Mouse (Mus musculus) intestine, embryonic 15.5 days (tissue): ENCODE measurements around the gene Prpf8. TPM values are rescaled to one million over a fixed set of nuclear protein-coding genes. Genes with fewer than 3 reads are reported as not detected.

Experiments
- ATAC-seq: fragments of 200-750 bp; cut with Nextera tagmentation; 2 replicates; pipeline ENCODE4 v1.8.0; 2017; ENCODE audit warnings: moderate TSS enrichment, moderate library complexity
- H3K27ac ChIP-seq: fragments of 300-500 bp; sonication (generic); 2 replicates; pipeline ENCODE4 v1.5.1; 2015; ENCODE audit warnings: mild to moderate bottlenecking, inconsistent platforms
- H3K27me3 ChIP-seq: fragments of 300-500 bp; sonication (generic); replicated peaks from 2 replicates; pipeline ENCODE4 v1.6.1; 2015; ENCODE audit warnings: inconsistent platforms
- H3K36me3 ChIP-seq: fragments of 300-500 bp; sonication (generic); 2 replicates; pipeline ENCODE4 v1.6.1; 2015; ENCODE audit warnings: inconsistent platforms
- H3K4me1 ChIP-seq: fragments of 300-500 bp; sonication (generic); replicated peaks from 2 replicates; pipeline ENCODE4 v1.6.1; 2015; ENCODE audit warnings: inconsistent platforms
- H3K4me2 ChIP-seq: fragments of 300-500 bp; sonication (generic); replicated peaks from 2 replicates; pipeline ENCODE4 v1.6.1; 2015; ENCODE audit warnings: mild to moderate bottlenecking, inconsistent platforms
- H3K4me3 ChIP-seq: fragments of 300-500 bp; sonication (generic); replicated peaks from 2 replicates; pipeline ENCODE4 v1.5.1; 2015; ENCODE audit warnings: inconsistent platforms
- H3K9ac ChIP-seq: fragments of 300-500 bp; sonication (generic); 2 replicates; pipeline ENCODE4 v1.6.1; 2015; ENCODE audit warnings: inconsistent platforms
- H3K9me3 ChIP-seq: fragments of 300-500 bp; sonication (generic); 2 replicates; pipeline ENCODE4 v1.6.1; 2016; ENCODE audit warnings: inconsistent platforms
- WGBS: fragments of 180-500 bp; shearing (Covaris S2); methylation state at CpG from one replicate; pipeline ENCODE4 v1.1.7; 2015; 5-methylcytosine and 5-hydroxymethylcytosine counted together
- polyA plus RNA-seq: library from polyadenylated mRNA; unstranded; fragments of >200 nt; fragmentation: Nextera tagmentation; extraction: Ambion mirVana; gene quantifications from 2 replicates; pipeline ENCODE4 v1.2.1, GENCODE M21; 2015

The Prpf8 gene
- polyA plus RNA-seq, 1 experiment from 2014 or later, result 47.5 TPM

DNA sequence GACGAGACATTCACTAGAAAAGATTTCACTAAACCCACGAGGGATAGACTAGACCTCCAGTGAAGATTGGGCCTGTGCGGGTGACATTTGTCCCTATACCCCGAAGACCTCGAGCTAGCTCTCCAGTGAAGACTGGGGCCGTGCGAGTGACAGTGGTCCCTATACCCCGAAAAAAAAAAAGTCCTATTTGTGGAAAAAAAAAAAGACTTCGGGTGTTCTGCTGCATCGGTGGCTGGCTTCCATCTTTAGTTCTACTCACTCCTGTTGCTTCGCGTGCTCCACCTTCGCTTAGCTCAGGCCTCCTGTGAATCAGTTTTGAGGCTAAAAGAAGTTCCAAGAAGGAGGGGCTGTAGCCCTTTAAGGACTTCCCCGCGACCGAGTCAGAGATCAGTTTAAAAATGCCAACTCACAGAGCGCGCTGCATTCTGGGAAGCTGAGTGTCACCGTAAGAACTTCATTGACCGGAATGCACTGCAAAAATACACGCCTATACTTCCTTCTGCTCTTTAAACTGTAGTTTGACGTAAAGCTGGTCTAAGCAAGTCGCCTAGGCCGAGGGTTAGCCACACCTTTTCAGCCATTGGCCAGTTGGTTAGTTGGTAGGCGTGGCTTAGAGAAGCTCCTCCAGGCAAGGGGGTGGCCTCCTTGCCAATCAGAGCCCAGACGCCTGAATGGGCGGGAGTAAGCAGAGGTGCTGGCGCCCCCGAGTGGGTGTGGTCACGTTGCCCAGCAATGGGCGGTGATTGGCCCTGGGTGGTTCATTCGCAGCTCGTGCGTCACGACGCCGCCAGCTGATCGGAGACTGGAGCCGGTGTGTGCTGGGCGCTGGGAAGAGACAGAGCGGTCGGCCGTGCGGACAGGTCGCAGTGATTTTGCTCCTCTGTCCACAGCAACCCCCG, 25.5 kb upstream of the Prpf8 start, which contains the start of gene Tlcd2:
Tlcd2 (plus strand) TSS at position 872 of the 899 bp plus-strand sequence.
- H3K27me3 ChIP-seq, result no peaks in the 10 kb centered on the region
- H3K36me3 ChIP-seq, result peaks cover 6% of the 10 kb centered on the region; the same call in 1 of the 2 replicates
- H3K27ac ChIP-seq, result peak within 1 kb of the TSS; percentile 96
- H3K4me2 ChIP-seq, result peak within 1 kb of the TSS; percentile 91
- no peaks in the 10 kb centered on the region for H3K9me3 ChIP-seq
- peak within 1 kb of the TSS; percentile 65 for H3K4me3 ChIP-seq
- H3K4me1 ChIP-seq, result peaks cover 30% of the 10 kb centered on the region
- ATAC-seq, result peak; percentile 92
- WGBS, result under 1% methylated on average over 46 of the region's 46 CpGs
- H3K9ac ChIP-seq, result peak within 1 kb of the TSS; percentile 49

DNA sequence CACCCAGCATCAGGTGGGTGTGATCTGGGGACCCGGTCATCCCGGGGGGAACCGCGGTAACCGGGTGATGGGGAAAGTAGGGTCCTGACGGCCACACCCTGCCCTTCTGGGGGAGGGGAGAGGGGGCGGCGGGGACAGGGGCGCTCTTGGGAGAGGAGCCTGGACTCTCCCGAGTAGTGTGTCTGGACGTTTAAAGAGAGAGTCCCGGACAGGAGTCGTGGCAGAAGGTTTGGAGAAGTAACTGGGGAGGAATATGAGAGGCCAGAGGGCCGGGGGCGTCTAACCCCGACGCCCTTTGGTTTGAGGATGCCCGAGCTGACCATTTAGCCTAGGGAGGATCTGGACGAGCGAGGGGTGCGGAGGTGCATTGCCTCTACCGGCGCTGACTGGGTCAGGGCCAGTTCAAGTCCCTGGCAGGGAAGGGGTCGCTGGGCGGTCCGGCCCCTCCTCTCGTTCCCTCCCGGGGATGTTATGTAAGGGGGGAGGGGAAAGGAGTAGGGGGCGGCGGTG, 24.8 kb upstream of the Prpf8 start:
- Histone ChIP-seq H3K9me3 (no peaks in the 10 kb centered on the region), H3K4me2 (peak overlapping the region; percentile 91), H3K27me3 (no peaks in the 10 kb centered on the region), H3K4me1 (peaks cover 30% of the 10 kb centered on the region), H3K4me3 (peak overlapping the region; percentile 65), H3K9ac (peak overlapping the region; percentile 49), H3K36me3 (peaks cover 6% of the 10 kb centered on the region; the same call in 1 of the 2 replicates), H3K27ac (peak overlapping the region; percentile 91)
- WGBS, result under 1% methylated on average over 28 of the region's 30 CpGs
- ATAC-seq, result peak; percentile 11; the same call in 1 of the 2 replicates

DNA sequence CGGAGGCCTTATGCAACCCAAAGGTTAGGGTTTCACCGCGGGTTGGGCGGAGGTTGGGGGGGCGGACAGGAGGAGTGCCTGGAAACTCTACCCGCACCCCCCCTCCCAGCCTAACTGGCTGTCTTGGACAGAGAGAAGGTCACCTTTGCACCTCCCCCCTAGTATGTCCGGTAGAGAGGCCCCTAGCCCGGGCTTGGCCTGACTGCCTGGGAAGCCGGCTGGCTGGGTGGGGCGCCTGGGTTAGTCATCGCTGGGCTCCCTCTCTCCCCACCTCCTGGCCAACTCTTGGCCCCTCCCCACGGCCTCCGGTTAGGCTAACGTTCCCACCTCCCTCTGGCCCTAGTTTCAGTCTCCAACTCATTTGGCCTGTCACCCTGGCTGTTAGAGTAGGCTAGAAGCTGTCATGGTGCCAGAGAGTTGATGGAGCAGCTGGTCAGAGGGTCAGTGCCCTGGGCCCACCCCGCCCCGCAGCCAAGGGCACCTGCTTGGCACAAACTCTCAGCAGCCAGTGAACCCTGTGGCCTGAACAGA, 24.3 kb upstream of the Prpf8 start:
- ATAC-seq, result peak; percentile 43
- 2% methylated on average over 15 of the region's 16 CpGs for WGBS
- H3K4me3 ChIP-seq, result peak overlapping the region; percentile 65

DNA sequence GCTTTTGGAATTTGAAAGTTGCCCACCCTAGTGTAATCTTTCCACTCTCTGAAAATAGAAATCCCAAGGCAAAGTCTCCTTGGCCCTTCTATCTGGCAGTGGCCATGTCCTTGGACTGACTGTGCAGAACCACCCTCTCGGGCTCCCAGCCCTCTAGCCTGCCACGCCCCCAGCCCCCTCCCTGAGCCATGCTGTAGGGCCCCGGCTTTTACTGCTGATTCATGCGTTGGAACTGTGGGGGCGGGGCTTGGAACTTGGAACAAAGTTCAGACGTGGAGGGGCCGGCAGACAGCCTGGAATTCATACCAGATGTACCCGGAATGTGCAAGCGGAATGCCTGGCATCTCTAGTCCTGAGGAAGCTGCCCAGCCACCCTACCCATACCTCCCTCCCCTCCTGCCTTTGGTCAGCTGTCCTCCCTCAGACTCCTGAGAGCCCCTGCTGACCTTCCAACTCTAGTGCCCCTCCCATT, 23.7 kb upstream of the Prpf8 start:
- Histone ChIP-seq H3K9ac (peak overlapping the region; percentile 49; the same call in 1 of the 2 replicates), H3K9me3 (no peaks in the 10 kb centered on the region), H3K27me3 (no peaks in the 10 kb centered on the region), H3K4me3 (peak overlapping the region; percentile 65), H3K4me2 (peak overlapping the region; percentile 91), H3K36me3 (peaks cover 6% of the 10 kb centered on the region; the same call in 1 of the 2 replicates), H3K4me1 (peaks cover 34% of the 10 kb centered on the region), H3K27ac (peak overlapping the region; percentile 91)
- WGBS, result 2% methylated on average over 9 of the region's 9 CpGs
- ATAC-seq, result peak; percentile 70

More for the DNA sequence above, 24.3 kb upstream of the Prpf8 start:
- Histone ChIP-seq H3K36me3 (peaks cover 6% of the 10 kb centered on the region; the same call in 1 of the 2 replicates), H3K4me1 (peaks cover 30% of the 10 kb centered on the region), H3K9me3 (no peaks in the 10 kb centered on the region), H3K4me2 (peak overlapping the region; percentile 91), H3K27me3 (no peaks in the 10 kb centered on the region), H3K27ac (peak overlapping the region; percentile 91), H3K9ac (peak overlapping the region; percentile 49)

DNA sequence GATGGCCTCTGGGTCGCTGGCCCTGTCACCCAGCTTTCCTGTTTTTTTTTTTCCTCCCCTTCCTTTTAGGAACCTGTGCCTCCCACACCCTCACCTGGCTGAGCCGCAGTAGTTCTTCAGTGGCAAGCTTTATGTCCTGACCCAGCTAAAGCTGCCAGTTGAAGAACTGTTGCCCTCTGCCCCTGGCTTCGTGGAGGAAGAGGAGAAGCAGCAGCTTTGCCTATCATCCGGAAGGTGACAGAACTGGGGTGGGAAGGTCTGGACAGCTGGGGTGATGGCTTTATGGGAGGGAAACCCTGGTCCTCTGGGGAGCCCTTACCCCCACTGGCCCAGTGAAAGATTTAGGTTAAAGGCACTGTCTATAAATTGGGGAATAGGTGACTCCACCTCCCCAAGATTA, 23.0 kb upstream of the Prpf8 start:
- no peak overlapping the region for H3K4me3 ChIP-seq
- no peak overlapping the region for H3K9ac ChIP-seq
- no peak for ATAC-seq
- peaks cover 41% of the 10 kb centered on the region for H3K4me1 ChIP-seq
- H3K4me2 ChIP-seq, result peak overlapping the region; percentile 91
- no peaks in the 10 kb centered on the region for H3K27me3 ChIP-seq
- peaks cover 6% of the 10 kb centered on the region; the same call in 1 of the 2 replicates for H3K36me3 ChIP-seq
- H3K27ac ChIP-seq, result peak overlapping the region; percentile 41; the same call in 1 of the 2 replicates
- H3K9me3 ChIP-seq, result no peaks in the 10 kb centered on the region
- 57% methylated on average over 4 of the region's 4 CpGs for WGBS

DNA sequence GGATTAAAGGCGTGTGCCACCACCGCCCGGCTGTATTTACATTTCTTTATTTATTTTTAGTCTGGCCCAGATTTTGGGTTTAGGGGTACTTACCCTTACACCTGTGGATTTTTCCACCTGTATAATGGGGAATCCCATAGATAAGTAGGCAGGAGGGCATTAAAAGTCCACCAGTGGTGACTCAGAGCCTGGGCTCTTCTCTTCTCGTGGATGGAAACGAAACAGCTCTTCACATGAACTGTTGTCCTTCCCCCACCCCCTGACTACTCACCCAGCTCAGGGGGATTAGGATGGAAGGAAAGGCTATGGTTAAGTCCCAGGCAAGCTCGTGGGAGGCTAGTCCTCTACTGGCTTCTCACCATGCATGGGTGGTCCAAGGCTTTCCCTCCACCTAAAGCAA, 22.2 kb upstream of the Prpf8 start:
- H3K36me3 ChIP-seq, result peaks cover 6% of the 10 kb centered on the region; the same call in 1 of the 2 replicates
- ATAC-seq, result no peak

DNA sequence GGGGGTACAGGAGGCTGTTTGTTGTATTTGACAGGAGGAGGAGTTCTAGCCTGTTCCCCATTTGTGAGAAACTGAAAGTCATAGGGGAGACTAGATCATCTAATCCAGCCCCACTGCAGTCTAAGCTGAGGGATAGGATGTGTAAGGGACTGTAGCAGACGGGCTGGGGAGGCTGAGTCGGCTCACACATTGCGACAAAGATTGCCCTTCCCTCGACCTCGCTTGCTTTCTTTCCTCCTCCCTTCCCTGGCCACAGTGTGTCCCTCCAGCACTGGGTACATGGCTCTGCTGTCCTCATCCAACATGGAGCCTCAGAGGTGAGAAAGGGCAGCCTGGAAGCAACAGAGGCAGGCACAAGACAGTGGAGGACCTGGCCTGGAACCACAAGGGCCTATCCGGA, 21.6 kb upstream of the Prpf8 start:
- ATAC-seq, result no peak
- Histone ChIP-seq H3K4me3 (no peak overlapping the region), H3K27me3 (no peaks in the 10 kb centered on the region), H3K27ac (no peak overlapping the region), H3K36me3 (peaks cover 6% of the 10 kb centered on the region; the same call in 1 of the 2 replicates), H3K4me2 (no peak overlapping the region), H3K9ac (no peak overlapping the region), H3K4me1 (peaks cover 34% of the 10 kb centered on the region), H3K9me3 (no peaks in the 10 kb centered on the region)
- WGBS, result 88% methylated on average over 6 of the region's 6 CpGs

More for the DNA sequence above, 22.2 kb upstream of the Prpf8 start:
- Histone ChIP-seq H3K27me3 (no peaks in the 10 kb centered on the region), H3K4me3 (no peak overlapping the region), H3K9ac (no peak overlapping the region), H3K4me2 (no peak overlapping the region), H3K4me1 (peaks cover 40% of the 10 kb centered on the region), H3K9me3 (no peaks in the 10 kb centered on the region), H3K27ac (no peak overlapping the region)
- 83% methylated on average over 6 of the region's 6 CpGs for WGBS

DNA sequence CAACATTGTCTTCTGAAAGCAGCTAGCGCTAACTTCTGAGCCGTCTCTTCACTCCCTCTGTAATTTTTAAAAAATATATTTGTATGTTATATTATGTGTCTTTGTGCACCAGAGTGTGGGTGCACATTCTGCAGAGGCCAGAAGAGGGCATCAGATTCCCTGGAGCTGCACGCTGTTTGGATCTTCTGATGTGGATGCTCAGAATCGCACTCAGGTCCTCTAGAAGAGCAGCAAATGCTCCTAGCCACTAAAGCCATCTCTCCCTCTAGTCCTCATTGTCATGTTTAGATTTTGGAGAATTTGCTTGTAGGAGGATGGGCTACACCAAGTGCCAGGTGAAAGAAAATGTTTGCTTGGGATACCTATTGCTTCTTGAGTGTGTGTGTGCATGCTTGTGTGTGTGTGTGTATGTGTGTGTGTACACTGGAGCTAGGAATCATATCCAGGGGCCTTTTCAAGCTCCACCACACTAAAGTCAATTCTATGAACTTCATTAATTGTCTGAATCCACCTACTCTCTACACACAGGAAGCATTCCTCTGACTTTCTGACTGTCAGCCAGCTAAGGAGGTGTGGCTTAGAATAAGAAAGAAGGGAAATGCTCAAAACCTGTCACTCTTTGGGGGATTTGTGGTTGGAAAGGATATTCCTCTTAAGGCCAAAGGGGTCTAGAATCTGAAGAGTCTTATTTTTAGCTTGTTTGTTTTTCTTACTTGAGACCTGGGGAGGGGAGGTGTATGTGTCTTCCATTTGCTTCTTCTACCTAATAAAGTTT, 19.7 kb upstream of the Prpf8 start:
- Histone ChIP-seq H3K27ac (no peak overlapping the region), H3K9ac (no peak overlapping the region), H3K36me3 (peaks cover 6% of the 10 kb centered on the region; the same call in 1 of the 2 replicates), H3K4me1 (peaks cover 31% of the 10 kb centered on the region), H3K4me3 (no peak overlapping the region), H3K27me3 (no peaks in the 10 kb centered on the region), H3K4me2 (no peak overlapping the region), H3K9me3 (no peaks in the 10 kb centered on the region)
- ATAC-seq, result no peak
- 97% methylated on average over 4 of the region's 4 CpGs for WGBS

DNA sequence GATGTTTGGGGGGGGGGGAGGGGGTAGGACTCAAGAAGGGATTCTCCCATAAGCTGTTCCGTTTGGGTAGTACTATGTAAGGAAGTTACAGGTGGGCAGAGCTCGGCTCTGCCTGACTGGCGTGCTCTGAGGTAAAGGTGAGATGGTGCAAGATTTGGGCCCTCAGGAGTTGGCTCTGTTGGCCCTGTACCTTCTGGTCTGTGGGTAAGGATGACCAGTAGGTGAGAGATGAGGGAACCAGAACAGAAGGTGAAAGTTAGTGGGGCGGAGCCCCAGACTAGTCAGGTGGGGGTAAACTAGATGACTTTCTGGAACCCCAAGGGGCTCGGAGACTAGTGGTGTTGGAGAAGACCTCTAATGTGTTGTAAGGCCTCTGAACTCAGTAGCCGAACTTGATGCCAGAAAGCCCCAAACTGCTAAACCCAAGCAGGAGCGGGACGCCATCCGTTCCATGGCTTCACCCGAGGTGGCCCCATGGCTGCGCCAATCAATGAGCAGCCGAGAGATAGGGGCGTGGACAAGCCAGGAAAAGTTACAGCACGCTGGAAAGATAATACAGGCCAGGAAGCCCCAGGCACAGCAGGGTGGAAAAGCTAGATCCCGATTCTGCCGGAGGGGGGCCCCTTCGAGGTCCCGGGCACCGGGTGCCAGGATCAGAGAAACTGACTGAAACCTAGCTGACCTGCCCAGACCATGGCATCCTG, 19.0 kb upstream of the Prpf8 start:
- H3K36me3 ChIP-seq, result peaks cover 6% of the 10 kb centered on the region; the same call in 1 of the 2 replicates

DNA sequence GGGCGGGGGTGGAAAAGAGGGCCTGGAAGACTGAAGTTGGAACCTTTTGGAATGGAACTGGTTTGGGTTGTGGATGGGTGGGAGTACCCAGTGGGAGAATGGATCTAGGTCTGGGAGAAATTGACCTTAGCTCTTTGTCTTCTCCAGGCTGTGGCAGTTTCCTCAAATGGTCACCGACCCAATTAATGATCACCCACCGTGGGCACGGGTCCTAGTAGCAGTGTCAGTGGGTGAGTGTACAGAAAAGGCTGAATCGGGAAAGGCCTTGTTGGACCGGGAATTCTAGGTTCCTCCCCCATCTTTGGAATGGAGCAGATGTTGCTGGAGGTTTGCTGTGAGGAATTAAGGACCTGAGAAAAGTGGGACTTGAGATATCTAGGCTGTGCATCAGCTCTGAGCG, 18.2 kb upstream of the Prpf8 start:
- no peak; the same call in 1 of the 2 replicates for ATAC-seq
- peaks cover 17% of the 10 kb centered on the region for H3K4me1 ChIP-seq
- no peaks in the 10 kb centered on the region for H3K27me3 ChIP-seq
- peak overlapping the region; percentile 73 for H3K9ac ChIP-seq
- peaks cover 6% of the 10 kb centered on the region; the same call in 1 of the 2 replicates for H3K36me3 ChIP-seq
- no peaks in the 10 kb centered on the region for H3K9me3 ChIP-seq
- no peak overlapping the region for H3K27ac ChIP-seq
- peak overlapping the region; percentile 91 for H3K4me2 ChIP-seq
- H3K4me3 ChIP-seq, result peak overlapping the region; percentile 52
- WGBS, result 58% methylated on average over 7 of the region's 7 CpGs

More for the DNA sequence above, 19.0 kb upstream of the Prpf8 start:
- Histone ChIP-seq H3K4me3 (peak overlapping the region; percentile 52), H3K9me3 (no peaks in the 10 kb centered on the region), H3K4me2 (peak overlapping the region; percentile 91), H3K27ac (0 out of 2 replicates have a peak overlapping the region, but pooled peaks have one; percentile 37), H3K27me3 (no peaks in the 10 kb centered on the region), H3K4me1 (peaks cover 23% of the 10 kb centered on the region), H3K9ac (peak overlapping the region; percentile 73)
- WGBS, result 18% methylated on average over 19 of the region's 19 CpGs
- ATAC-seq, result peak; percentile 81

DNA sequence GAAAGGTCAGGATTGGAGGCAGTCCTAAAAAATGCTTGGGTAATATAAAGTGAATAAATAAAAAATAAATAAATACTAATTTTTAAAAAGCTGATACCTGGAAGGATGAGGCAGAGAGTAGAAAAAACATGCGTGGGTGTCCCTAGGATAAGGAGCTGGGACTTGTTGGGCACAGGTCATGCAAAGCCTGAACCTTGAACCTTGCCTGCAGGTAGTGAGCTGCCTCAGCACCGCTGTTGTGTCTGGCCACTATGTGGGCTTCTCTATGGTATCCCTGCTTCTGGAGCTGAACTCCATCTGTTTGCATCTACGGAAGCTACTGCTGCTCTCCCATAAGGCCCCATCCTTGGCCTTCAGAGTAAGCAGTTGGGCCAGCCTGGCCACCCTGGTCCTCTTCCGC, 17.4 kb upstream of the Prpf8 start:
- no peaks in the 10 kb centered on the region for H3K27me3 ChIP-seq
- no peak for ATAC-seq
- no peak overlapping the region for H3K9ac ChIP-seq
- H3K27ac ChIP-seq, result no peak overlapping the region
- no peaks in the 10 kb centered on the region for H3K9me3 ChIP-seq
- WGBS, result 83% methylated on average over 4 of the region's 4 CpGs
- no peak overlapping the region for H3K4me3 ChIP-seq
- H3K4me1 ChIP-seq, result peaks cover 13% of the 10 kb centered on the region; the same call in 1 of the 2 replicates
- no peak overlapping the region for H3K4me2 ChIP-seq
- H3K36me3 ChIP-seq, result peaks cover 6% of the 10 kb centered on the region; the same call in 1 of the 2 replicates
